Mouse (Mus musculus) lung, postnatal 0 days (tissue): ENCODE results near the gene Rnf26.

Experiments
- CTCF ChIP-seq: IDR thresholded peaks from 2 replicates; pipeline ENCODE4 v1.5.1; 2016; ENCODE audit warnings: antibody characterized with exemption, mild to moderate bottlenecking
- EP300 ChIP-seq: IDR thresholded peaks from 2 replicates; pipeline ENCODE4 v1.6.1; 2016; ENCODE audit warnings: antibody characterized with exemption, mild to moderate bottlenecking, control low read depth

DNA sequence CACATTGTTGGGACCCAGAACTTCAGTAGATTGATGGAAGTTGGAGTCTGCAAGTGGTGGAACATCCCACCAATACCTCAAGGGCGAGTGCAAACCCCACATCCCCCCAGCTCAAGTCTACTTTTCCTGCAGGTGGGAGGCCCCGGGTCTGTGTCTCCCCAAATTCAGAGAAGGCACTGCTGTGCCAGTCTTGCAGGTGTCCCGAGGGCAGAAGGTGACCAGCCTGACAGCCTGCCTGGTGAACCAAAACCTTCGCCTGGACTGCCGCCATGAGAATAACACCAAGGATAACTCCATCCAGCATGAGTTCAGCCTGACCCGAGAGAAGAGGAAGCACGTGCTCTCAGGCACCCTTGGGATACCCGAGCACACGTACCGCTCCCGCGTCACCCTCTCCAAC lies 66.9 kb downstream of the Rnf26 start:
- TF ChIP-seq CTCF (no peak), EP300 (no peak)
